Mouse (Mus musculus) left cerebral cortex, adult 2 months (tissue): ENCODE measurements around the gene Golph3. TPM values are rescaled to one million over a fixed set of nuclear protein-coding genes. Genes with fewer than 3 reads are reported as not detected.

Experiments used
- DNase-seq, 2 experiments: peaks; one replicate each; pipeline ENCODE4 v3.0.0; 2021 to 2022; ENCODE audit warnings: low spot score in 2 of 2, mixed read lengths in 1 of 2; ENCODE audit errors: extremely low spot score in 1 of 2
- H3K27ac ChIP-seq: fragments of 200-600 bp; 2 replicates; pipeline ENCODE4 v1.8.1; 2022
- H3K4me3 ChIP-seq: fragments of 200-600 bp; 2 replicates; pipeline ENCODE4 v1.8.1; 2022
- CTCF ChIP-seq: fragments of 200-600 bp; IDR thresholded peaks from 2 replicates; pipeline ENCODE4 v1.8.1; 2022; ENCODE audit warnings: antibody characterized with exemption, mild to moderate bottlenecking, moderate library complexity
- intact Hi-C: fragments of 180-260 bp; cut with DNase I; formaldehyde crosslinking; loops from one replicate; pipeline ENCODE4 v1.15.1; 2025
- long read RNA-seq, 2 experiments: library from polyadenylated mRNA; stranded (forward); transcript quantifications; one replicate each; pipeline ENCODE4 v2.0.0; 2021; ENCODE audit warnings: borderline mapping rate in 2 of 2
- total RNA-seq, 2 experiments: library from RNA; stranded (reverse); gene quantifications; 2 replicates each; pipeline ENCODE4 v1.2.3; 2021

Golph3 gene
- 100 to 1,000 TPM; 103 to 108 TPM for total RNA-seq
- long read RNA-seq, experiment 1, transcript Golph3-201 (4 exons, 2,652 nt) = major isoform, 129 of 139 reads
- long read RNA-seq, experiment 1, partial matches to known transcripts = 1 of 139 reads
- long read RNA-seq, experiment 1, other reads (novel, unspliced or antisense) = 8 of 139 reads
- long read RNA-seq, experiment 2, transcript Golph3-201 (4 exons, 2,652 nt) = major isoform, 88 of 94 reads
- long read RNA-seq, experiment 2, partial matches to known transcripts = 2 of 94 reads
- long read RNA-seq, experiment 2, other reads (novel, unspliced or antisense) = 3 of 94 reads

DNA sequence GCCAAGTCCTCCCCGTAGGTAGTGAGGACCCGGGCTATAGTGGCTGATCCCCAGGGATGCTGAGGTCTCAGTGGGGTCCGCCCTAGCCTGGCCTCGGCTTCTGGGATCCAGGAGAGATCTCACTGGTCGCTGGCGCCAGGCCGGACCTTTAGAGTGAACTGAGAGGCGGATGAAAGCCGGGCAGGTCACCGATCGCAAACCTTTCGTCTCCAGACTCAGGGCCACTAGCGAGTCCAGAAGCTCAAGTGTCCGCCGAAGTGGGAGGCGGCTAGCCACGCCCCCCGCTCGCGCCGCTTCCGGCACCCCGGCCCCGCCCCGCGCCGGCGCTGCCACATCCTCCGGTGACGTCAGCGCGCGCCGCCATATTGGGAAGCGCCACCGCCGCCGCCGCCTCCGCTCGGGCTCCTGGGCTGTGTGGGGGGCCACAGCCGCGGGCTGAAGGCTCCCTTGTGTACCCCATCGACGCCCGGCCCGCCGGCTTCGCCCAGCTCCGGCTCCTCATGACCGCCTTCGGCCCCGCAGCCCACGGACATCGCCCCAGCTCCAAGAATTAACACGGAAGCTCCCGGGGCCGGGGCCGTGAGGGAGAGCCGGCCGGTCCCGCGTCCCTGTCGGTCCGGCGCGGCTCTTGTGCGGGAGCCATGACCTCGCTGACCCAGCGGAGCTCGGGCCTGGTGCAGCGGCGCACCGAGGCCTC is at the start of gene Golph3:
Gene Golph3, plus strand, starts transcription at position 360 of the 697 bp plus-strand sequence.
- Histone ChIP-seq H3K27ac (peak within 1 kb of the TSS; percentile 99), H3K4me3 (peak within 1 kb of the TSS; percentile 100)
- peak; percentile 96 for DNase-seq
- TF ChIP-seq CTCF = no peak
- intact Hi-C loops = loop anchor here (5.0 to 10.0 kb wide), 4 partner anchors 114 to 916 kb away; partner anchors contain the start of genes Mtmr12 and Pdzd2

GRCm38 (mm10) chr15:12273325-12274052 is 47.8 kb upstream of the Golph3 start:
- no peak overlapping the region for H3K4me3 ChIP-seq
- TF ChIP-seq CTCF = no peak
- no peak overlapping the region for H3K27ac ChIP-seq
- no peak for DNase-seq
- intact Hi-C loops = loop anchor here (5.0 kb wide), 2 partner anchors 304 to 524 kb away; no protein-coding TSS in a partner anchor

DNA sequence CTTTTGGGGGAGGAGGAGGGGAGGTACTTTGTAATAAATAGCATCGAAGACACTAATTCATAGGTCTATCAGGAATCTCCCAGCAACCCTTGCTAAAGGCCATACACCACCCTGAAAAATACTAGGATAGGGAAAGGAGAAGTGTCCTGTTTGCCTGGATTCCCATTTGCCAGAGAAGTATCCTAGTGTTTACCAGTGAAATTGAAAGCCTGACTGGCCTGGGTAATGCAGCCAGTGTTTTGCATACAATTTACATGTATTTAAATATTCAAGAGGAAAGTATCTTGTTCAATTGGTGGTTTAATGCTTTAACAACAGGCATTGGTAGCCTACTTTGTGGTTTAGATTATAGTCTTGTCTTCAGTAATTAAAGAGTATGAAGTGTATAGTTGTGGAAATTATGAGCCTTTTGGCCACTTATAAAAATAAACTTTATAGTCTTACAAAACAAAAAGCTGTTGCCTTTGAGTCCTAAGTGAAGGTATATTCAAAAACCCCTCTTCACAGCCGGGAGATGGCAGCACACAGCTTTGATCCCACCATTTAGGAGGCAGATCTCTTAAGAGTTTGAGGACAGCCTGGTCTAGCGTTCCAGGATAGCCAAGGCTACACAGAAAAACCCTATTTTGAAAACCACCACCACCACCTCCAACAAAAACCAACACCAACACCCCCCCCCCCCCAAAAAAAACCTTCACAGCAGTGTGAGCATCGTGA is 47.0 kb upstream of the Golph3 start:
- intact Hi-C loops = loop anchor here (5.0 kb wide), 2 partner anchors 303 to 523 kb away; no protein-coding TSS in a partner anchor
- H3K4me3 ChIP-seq = no peak overlapping the region
- no peak for DNase-seq
- peak; percentile 31 for TF ChIP-seq CTCF
- no peak overlapping the region for H3K27ac ChIP-seq

DNA sequence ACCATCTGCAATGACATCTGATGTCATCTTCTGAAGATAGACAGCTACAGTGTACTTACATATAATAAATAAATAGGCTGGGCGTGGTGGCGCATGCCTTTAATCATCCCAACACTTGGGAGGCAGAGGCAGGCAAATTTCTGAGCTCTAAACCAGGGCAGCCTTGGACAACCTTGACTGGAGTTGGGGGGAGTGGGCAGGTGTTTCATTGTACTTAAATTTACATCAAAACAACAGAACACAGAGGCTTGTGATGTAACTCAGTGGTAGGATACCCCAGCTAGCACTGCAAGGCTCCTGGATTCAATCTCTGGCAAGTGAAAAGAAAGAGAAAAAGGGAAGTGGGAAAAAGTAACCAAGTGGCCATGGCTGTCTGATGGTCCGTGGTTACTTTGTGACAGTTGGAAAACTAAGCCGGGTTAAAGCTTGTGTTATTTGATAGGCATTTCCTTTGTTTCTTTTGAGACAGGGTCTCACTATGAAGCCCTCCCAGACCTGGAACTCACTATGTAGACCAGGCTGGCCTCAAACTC is 46.1 kb upstream of the Golph3 start:
- Histone ChIP-seq H3K27ac (no peak overlapping the region), H3K4me3 (no peak overlapping the region)
- no peak for TF ChIP-seq CTCF
- intact Hi-C loops = no loop called here
- no peak for DNase-seq

GRCm38 (mm10) chr15:12279816-12280215 is 41.4 kb upstream of the Golph3 start:
- H3K4me3 ChIP-seq = no peak overlapping the region
- H3K27ac ChIP-seq = no peak overlapping the region
- intact Hi-C loops = no loop called here
- no peak for TF ChIP-seq CTCF
- DNase-seq = no peak

DNA sequence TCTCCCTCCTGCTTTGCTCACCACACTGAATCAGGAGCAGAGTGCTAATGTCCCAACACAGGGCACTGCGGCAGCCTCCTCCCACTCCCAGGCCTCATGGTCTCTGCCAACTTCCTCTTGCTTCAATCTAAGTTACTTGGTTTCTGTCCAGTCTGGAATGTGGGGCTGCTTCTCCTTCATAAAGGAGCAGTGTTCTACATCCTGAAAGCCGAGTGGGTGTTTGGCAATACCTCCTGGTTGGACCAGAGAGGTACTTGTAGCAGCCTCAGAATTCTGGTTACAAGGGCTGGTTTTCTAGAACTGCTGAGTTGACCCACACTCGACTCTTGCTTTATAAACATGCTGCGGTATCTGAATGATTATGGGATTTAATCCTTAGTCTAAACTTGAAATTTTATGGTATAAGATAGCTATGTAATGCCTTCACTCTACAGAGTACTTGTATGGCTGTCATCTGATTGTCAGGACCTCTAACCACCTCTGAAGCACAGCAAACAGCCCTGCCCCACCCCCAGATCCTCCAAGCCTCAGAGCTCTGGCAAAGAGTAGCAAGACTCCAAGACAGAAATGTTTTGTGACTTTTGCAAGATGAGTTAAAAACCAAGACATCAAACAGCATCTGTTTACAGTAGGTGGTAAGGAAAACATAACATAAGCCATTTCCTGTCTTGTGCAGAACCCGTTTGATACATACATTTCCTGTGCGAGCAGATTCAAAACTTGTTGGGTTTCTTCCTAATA is 36.3 kb upstream of the Golph3 start:
- no peak for TF ChIP-seq CTCF
- DNase-seq = no peak
- Histone ChIP-seq H3K4me3 (no peak overlapping the region), H3K27ac (no peak overlapping the region)
- intact Hi-C loops = no loop called here

DNA sequence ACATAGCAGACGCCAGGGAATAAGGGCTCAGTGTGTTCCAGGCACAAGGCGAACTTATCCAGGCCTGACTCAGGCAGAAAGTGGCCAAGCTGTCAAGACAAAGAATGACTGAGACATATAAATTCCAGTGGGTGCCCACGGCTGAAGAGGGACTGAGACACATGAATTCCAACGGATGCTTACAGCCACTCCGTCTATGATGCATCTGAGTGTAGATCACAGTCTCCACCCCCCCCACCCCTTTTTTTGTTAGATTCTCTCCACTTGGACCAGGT is 35.8 kb upstream of the Golph3 start:
- no peak overlapping the region for H3K27ac ChIP-seq
- intact Hi-C loops = no loop called here
- no peak for DNase-seq
- no peak for TF ChIP-seq CTCF
- H3K4me3 ChIP-seq = no peak overlapping the region

DNA sequence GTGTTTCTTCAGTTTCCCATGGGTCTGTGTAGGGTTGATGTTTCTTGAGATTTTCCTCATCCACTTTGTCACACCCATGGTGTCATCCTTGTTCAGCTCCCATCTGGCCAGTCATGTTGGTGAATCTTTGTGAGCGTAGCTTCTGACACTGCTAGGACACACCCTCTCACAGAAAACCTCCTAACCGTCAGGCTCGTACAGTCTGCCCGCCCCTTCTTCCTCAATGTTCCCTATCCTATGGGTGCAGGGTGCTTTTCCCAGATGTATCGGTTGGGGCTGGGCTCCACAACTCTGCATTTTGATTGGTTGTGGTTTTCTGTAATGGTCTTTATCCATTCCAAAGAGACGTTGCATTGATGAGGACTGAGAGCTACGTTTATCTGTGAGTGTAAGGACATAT is 30.9 kb upstream of the Golph3 start:
- intact Hi-C loops = no loop called here
- Histone ChIP-seq H3K27ac (no peak overlapping the region), H3K4me3 (no peak overlapping the region)
- no peak for DNase-seq
- no peak for TF ChIP-seq CTCF

DNA sequence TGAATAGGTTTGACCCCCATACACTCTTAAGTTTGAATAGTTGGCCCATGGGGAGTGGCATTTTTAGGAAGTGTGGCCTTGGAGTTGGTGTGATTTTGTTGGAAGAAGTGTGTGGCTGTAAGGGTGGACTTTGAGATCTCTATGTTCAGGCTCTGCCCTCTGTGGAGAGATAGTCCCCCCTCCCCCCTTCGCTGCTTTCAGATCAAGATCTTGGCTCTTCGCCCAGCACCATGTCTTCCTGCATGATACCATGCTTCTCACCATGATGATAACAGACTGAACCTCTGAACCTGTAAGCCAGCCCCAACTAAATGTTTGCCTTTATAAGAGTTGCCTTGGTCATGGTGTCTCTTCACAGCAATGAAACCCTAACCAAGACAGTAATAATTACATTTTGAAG is 29.5 kb upstream of the Golph3 start:
- Histone ChIP-seq H3K4me3 (no peak overlapping the region), H3K27ac (no peak overlapping the region)
- DNase-seq = no peak
- TF ChIP-seq CTCF = no peak
- intact Hi-C loops = no loop called here

DNA sequence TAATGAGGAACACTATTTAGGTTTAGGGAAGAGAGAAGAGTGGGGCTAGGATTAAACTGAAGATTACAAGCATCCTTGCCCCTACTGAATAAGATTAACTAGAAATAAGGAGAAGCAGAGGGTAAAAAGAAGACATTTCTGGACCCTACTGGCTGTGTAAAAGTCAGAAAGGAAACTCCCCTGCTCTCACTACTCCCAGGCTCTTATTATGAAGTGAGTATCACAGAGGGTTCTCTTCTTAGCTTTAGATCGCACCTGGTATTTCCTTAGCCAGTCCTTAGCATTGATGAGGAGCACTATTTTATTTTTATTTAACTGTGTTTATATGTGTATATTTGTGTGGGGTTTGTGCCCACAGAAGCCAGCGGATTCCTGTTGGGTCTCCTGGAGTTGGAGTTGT is 25.0 kb upstream of the Golph3 start:
- Histone ChIP-seq H3K27ac (no peak overlapping the region), H3K4me3 (no peak overlapping the region)
- intact Hi-C loops = no loop called here
- no peak for TF ChIP-seq CTCF
- DNase-seq = no peak

- no peak for DNase-seq
- Histone ChIP-seq H3K27ac (no peak overlapping the region), H3K4me3 (no peak overlapping the region)
- intact Hi-C loops = loop anchor here (1.0 kb wide), 1 partner anchor 34 kb away; no protein-coding TSS in a partner anchor
- no peak for TF ChIP-seq CTCF
These were observed 23.0 kb upstream of the Golph3 start for GRCm38 (mm10) chr15:12298231-12298737.
